Mouse (Mus musculus): ENCODE data around the gene Methig1. TPM values are rescaled to one million over a fixed set of nuclear protein-coding genes. Genes with fewer than 3 reads are reported as not detected.

Methig1 gene
- polyA plus RNA-seq, 1 experiment from 2014 or later: not detected

GRCm38 (mm10) chr15:100433234-100433633, 80.3 kb downstream of the Methig1 start:
- no peak overlapping the region for H3K4me2 ChIP-seq (replicated peaks; ENCODE audit: low read depth)
- no peaks in the 10 kb centered on the region for H3K36me3 ChIP-seq (ENCODE audit: control insufficient read depth, insufficient read depth)
- peaks cover 3% of the 10 kb centered on the region; the same call in 1 of the 2 replicates for H3K4me1 ChIP-seq (replicated peaks; ENCODE audit: control insufficient read depth, insufficient read depth, low read length)
- WGBS: 61% methylated on average over 4 of the region's 4 CpGs
- H3K9me3 ChIP-seq (ENCODE audit: control insufficient read depth): no peaks in the 10 kb centered on the region
- TF ChIP-seq CTCF (IDR thresholded peaks at IDR 0.05; ENCODE audit: low read depth): no peak
- no peaks in the 10 kb centered on the region for H3K27me3 ChIP-seq (replicated peaks; ENCODE audit: control insufficient read depth, insufficient read depth, low read length)
- peak overlapping the region; percentile 35; the same call in 1 of the 2 replicates for H3K27ac ChIP-seq (ENCODE audit: low read depth, low read length)
- no peak for ATAC-seq
- H3K4me3 ChIP-seq (ENCODE audit: low read depth, low read length): no peak overlapping the region
- H3K9ac ChIP-seq (ENCODE audit: low read depth, low read length): no peak overlapping the region

Other genes starting within 250 kb of the Methig1 start
- gene Atf1, start 125.3 kb upstream of the Methig1 start, polyA plus RNA-seq (2015; fragmentation: Nextera tagmentation; extraction: Ambion mirVana): 25.3 and 29.0 TPM in 2 replicates
- not detected in 2 replicates for gene Tmprss12, start 72.3 kb upstream of the Methig1 start, polyA plus RNA-seq (2015; fragmentation: Nextera tagmentation; extraction: Ambion mirVana)
- gene Mettl7a1, start 49.0 kb upstream of the Methig1 start, polyA plus RNA-seq (2015; fragmentation: Nextera tagmentation; extraction: Ambion mirVana): 6.5 and 6.8 TPM in 2 replicates
- gene Mettl7a3, start 18.2 kb upstream of the Methig1 start, polyA plus RNA-seq (2015; fragmentation: Nextera tagmentation; extraction: Ambion mirVana): not detected in 2 replicates
- gene Mettl7a2, start 51 bp downstream of the Methig1 start, polyA plus RNA-seq (2015; fragmentation: Nextera tagmentation; extraction: Ambion mirVana): not detected in 2 replicates
- gene Higd1c, start 11.4 kb downstream of the Methig1 start, polyA plus RNA-seq (2015; fragmentation: Nextera tagmentation; extraction: Ambion mirVana): not detected in 2 replicates
- gene Gm5475, start 69.0 kb downstream of the Methig1 start, polyA plus RNA-seq (2015; fragmentation: Nextera tagmentation; extraction: Ambion mirVana): 0.77 and 1.0 TPM in 2 replicates
- gene Slc11a2, start 71.9 kb downstream of the Methig1 start, polyA plus RNA-seq (2015; fragmentation: Nextera tagmentation; extraction: Ambion mirVana): 44.7 and 49.0 TPM in 2 replicates
- 10.6 and 11.5 TPM in 2 replicates for gene Letmd1, start 115.9 kb downstream of the Methig1 start, polyA plus RNA-seq (2015; fragmentation: Nextera tagmentation; extraction: Ambion mirVana)
- gene Csrnp2, start 142.3 kb downstream of the Methig1 start, polyA plus RNA-seq (2015; fragmentation: Nextera tagmentation; extraction: Ambion mirVana): 3.1 and 3.3 TPM in 2 replicates
- gene Tfcp2, start 198.9 kb downstream of the Methig1 start, polyA plus RNA-seq (2015; fragmentation: Nextera tagmentation; extraction: Ambion mirVana): 8.0 and 8.5 TPM in 2 replicates
- 3.0 and 4.3 TPM in 2 replicates for gene Pou6f1, start 246.8 kb downstream of the Methig1 start, polyA plus RNA-seq (2015; fragmentation: Nextera tagmentation; extraction: Ambion mirVana)